Mouse (Mus musculus) intestine, embryonic 14.5 days (tissue): ENCODE measurements around the gene Dok4. TPM values are rescaled to one million over a fixed set of nuclear protein-coding genes. Genes with fewer than 3 reads are reported as not detected.

Source experiments
- ATAC-seq: fragments of 200-750 bp; cut with Nextera tagmentation; replicated peaks from 2 replicates; pipeline ENCODE4 v1.8.0; 2017; ENCODE audit warnings: low read depth, moderate number of reproducible peaks, moderate TSS enrichment, moderate library complexity; ENCODE audit not compliant: low FRiP score, low TSS enrichment
- DNase-seq: peaks from one replicate; pipeline ENCODE4 v3.0.0-alpha.2; 2018; ENCODE audit warnings: low spot score
- H3K27ac ChIP-seq: fragments of 300-500 bp; sonication (generic); 2 replicates; pipeline ENCODE4 v1.5.1; 2014; ENCODE audit warnings: low read depth, mild to moderate bottlenecking, control low read depth
- H3K27me3 ChIP-seq: fragments of 300-500 bp; sonication (generic); replicated peaks from 2 replicates; pipeline ENCODE4 v1.6.1; 2014; ENCODE audit warnings: low read length, control low read depth; ENCODE audit not compliant: control insufficient read depth, insufficient read depth
- H3K36me3 ChIP-seq: fragments of 300-500 bp; sonication (generic); 2 replicates; pipeline ENCODE4 v1.6.1; 2014; ENCODE audit warnings: low read length, control low read depth; ENCODE audit not compliant: control insufficient read depth, insufficient read depth
- H3K4me1 ChIP-seq: fragments of 300-500 bp; sonication (generic); replicated peaks from 2 replicates; pipeline ENCODE4 v1.6.1; 2014; ENCODE audit warnings: low read length, control low read depth, mixed read lengths; ENCODE audit not compliant: control insufficient read depth, insufficient read depth
- H3K4me2 ChIP-seq: fragments of 300-500 bp; sonication (generic); 2 replicates; pipeline ENCODE4 v1.6.1; 2014; ENCODE audit warnings: low read length
- H3K4me3 ChIP-seq: fragments of 300-500 bp; sonication (generic); 2 replicates; pipeline ENCODE4 v1.5.1; 2014; ENCODE audit warnings: low read depth, low read length, control low read depth, mixed read lengths
- H3K9ac ChIP-seq: fragments of 300-500 bp; sonication (generic); 2 replicates; pipeline ENCODE4 v1.6.1; 2014; ENCODE audit warnings: mild to moderate bottlenecking, low read length
- H3K9me3 ChIP-seq: fragments of 300-500 bp; sonication (generic); 2 replicates; pipeline ENCODE4 v1.6.1; 2016; ENCODE audit warnings: low read length, control low read depth; ENCODE audit not compliant: control insufficient read depth
- WGBS: fragments of 180-500 bp; shearing (Covaris S2); extraction: QIAGEN DNeasy Blood & Tissue Kit; methylation state at CpG from one replicate; pipeline ENCODE4 v1.1.7; 2014; 5-methylcytosine and 5-hydroxymethylcytosine counted together
- polyA plus RNA-seq: library from polyadenylated mRNA; unstranded; fragments of >200 nt; fragmentation: Nextera tagmentation; extraction: Ambion mirVana; gene quantifications from 2 replicates; pipeline ENCODE4 v1.2.1, GENCODE M21; 2014

Dok4 gene
- polyA plus RNA-seq, result 24.1 and 27.7 TPM in 2 replicates

GRCm38 (mm10) chr8:94876197-94876730 is at the start of gene Dok4:
TSS of gene Dok4 (minus strand) at chr8:94876330.
- ATAC-seq, result peak; percentile 63
- H3K9me3 ChIP-seq, result no peaks in the 10 kb centered on the region
- H3K27me3 ChIP-seq, result 0 out of 2 replicates have a peak, but pooled peaks cover 4% of the 10 kb centered on the region
- peaks cover 33% of the 10 kb centered on the region for H3K4me1 ChIP-seq
- under 1% methylated on average over 37 of the region's 37 CpGs for WGBS
- H3K27ac ChIP-seq, result peak within 1 kb of the TSS; percentile 38; the same call in 1 of the 2 replicates
- H3K36me3 ChIP-seq, result no peaks in the 10 kb centered on the region
- peak; percentile 98 for DNase-seq
- peak within 1 kb of the TSS; percentile 61 for H3K4me3 ChIP-seq
- peak within 1 kb of the TSS; percentile 56 for H3K9ac ChIP-seq
- peak within 1 kb of the TSS; percentile 91 for H3K4me2 ChIP-seq

DNA sequence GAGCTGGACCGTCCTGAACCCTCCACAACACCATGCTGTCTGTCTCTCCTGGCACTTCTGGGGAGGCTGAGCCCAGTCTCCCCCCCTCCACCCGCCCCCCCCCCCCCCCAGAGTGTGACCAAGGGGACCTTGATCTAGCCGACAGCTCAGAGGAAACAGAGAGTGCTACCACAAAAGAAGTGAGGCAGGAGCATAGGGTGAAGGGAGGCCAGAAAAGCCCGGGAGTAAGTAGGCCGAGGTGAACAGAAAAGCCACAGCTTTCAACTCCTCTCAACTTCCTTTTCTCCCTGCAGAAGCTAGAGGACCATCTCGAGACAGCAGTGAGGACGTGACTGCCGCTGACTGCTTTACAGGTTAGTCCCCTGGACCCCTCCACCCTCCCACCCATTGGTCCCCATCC is 47.3 kb upstream of the Dok4 start, which contains the start of gene Adgrg5:
Adgrg5 (plus strand) TSS at position 290 of the 400 bp plus-strand sequence.
- H3K4me3 ChIP-seq, result no peak within 1 kb of the TSS
- H3K4me2 ChIP-seq, result no peak within 1 kb of the TSS
- no peak for ATAC-seq
- no peak within 1 kb of the TSS for H3K27ac ChIP-seq
- H3K9me3 ChIP-seq, result no peaks in the 10 kb centered on the region
- WGBS, result 53% methylated on average over 6 of the region's 8 CpGs
- no peaks in the 10 kb centered on the region for H3K27me3 ChIP-seq
- H3K4me1 ChIP-seq, result peaks cover 8% of the 10 kb centered on the region; the same call in 1 of the 2 replicates
- no peak for DNase-seq
- H3K9ac ChIP-seq, result no peak within 1 kb of the TSS
- H3K36me3 ChIP-seq, result no peaks in the 10 kb centered on the region

DNA sequence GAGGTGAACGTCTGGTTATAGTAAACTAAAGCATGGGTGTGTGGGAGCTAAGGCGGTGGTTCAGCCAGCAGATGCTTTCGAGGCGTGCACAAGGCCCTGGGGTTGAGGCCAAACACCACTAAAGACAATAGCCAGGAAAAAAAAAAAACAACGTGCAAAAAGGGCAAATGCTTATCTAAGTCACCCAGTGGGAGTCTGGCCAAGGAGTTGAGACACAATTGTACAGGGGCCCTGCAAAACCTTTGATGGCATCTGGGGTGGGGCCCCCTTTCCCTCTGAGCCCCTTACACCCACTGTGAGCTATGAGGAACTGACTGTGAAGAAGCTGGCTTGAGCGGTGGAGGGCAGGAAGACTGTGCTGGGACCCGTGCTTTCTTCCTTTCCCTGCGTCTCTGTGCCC is 46.5 kb upstream of the Dok4 start:
- H3K4me1 ChIP-seq, result peaks cover 8% of the 10 kb centered on the region; the same call in 1 of the 2 replicates
- H3K27ac ChIP-seq, result no peak overlapping the region
- no peak overlapping the region for H3K9ac ChIP-seq
- 26% methylated on average over 8 of the region's 8 CpGs for WGBS
- no peaks in the 10 kb centered on the region for H3K27me3 ChIP-seq
- no peak overlapping the region for H3K4me2 ChIP-seq
- H3K9me3 ChIP-seq, result no peaks in the 10 kb centered on the region
- ATAC-seq (no peak), DNase-seq (no peak)
- H3K4me3 ChIP-seq, result no peak overlapping the region
- H3K36me3 ChIP-seq, result no peaks in the 10 kb centered on the region

DNA sequence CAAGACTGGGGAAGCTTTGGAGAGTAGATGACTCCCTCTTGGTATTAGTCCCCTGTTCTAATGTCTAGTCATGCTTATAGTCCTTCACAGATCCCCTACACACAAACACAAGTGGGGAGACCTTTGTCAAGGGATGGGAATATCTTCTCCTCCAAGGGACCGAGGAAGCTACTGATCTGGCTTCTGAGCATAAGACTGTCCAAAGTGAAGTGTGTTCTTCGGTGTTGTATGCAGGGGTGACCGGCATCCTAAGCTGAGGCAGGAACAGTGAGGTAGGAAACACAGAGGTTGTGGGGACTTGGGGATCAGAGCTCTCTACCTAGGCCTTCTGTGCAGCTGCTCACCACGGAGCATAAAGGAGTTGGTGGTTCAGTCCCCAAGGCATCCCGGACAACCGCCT is 46.0 kb upstream of the Dok4 start:
- ATAC-seq (no peak), DNase-seq (no peak)
- H3K9me3 ChIP-seq, result no peaks in the 10 kb centered on the region
- no peak overlapping the region for H3K27ac ChIP-seq
- H3K27me3 ChIP-seq, result no peaks in the 10 kb centered on the region
- 53% methylated on average over 6 of the region's 6 CpGs for WGBS
- no peak overlapping the region for H3K9ac ChIP-seq
- H3K4me1 ChIP-seq, result peaks cover 8% of the 10 kb centered on the region; the same call in 1 of the 2 replicates
- no peak overlapping the region for H3K4me3 ChIP-seq
- no peak overlapping the region for H3K4me2 ChIP-seq
- H3K36me3 ChIP-seq, result no peaks in the 10 kb centered on the region

GRCm38 (mm10) chr8:94919256-94919655 is 43.1 kb upstream of the Dok4 start:
- Histone ChIP-seq H3K9ac (no peak overlapping the region), H3K27me3 (no peaks in the 10 kb centered on the region), H3K27ac (no peak overlapping the region), H3K4me3 (no peak overlapping the region), H3K4me1 (peaks cover 34% of the 10 kb centered on the region), H3K9me3 (no peaks in the 10 kb centered on the region), H3K4me2 (no peak overlapping the region), H3K36me3 (no peaks in the 10 kb centered on the region)
- ATAC-seq (no peak), DNase-seq (no peak)

DNA sequence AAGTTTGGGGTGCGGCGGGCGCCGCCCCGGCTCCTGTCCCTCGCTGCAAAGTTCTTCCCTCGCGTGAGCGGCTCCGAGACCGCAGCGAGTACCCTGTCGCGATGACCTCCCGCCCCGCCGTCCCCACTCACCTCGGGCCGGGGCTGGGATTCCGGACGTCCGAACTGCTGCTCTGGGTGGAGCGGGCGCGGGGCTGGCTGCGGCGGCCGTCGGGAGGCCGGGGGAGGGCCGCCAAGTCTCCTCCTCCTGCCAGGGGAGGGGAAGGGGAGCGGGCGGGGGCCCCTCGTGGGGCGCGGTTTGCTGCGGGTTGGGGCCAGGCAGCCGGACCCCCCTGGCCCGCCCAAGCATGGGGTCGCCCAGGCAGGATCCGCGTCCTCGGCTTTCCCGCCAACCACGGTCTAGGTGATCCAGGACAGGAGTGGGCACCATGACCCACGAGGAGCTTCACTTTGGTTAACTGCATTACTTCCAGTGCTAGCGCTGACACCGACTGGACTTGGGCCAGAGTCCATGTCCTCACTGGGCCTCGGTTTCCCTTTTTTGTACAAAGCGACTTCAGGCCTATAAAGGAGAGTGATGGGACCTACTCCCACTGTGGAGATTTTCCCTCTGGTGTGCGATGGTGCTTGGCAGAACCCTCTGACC is 41.8 kb upstream of the Dok4 start, which contains the start of gene Ccdc102a:
Ccdc102a (minus strand) TSS at position 248 of the 645 bp plus-strand sequence.
- no peaks in the 10 kb centered on the region for H3K9me3 ChIP-seq
- peak within 1 kb of the TSS; percentile 71 for H3K27ac ChIP-seq
- H3K4me3 ChIP-seq, result peak within 1 kb of the TSS; percentile 80
- DNase-seq (no peak), ATAC-seq (peak; percentile 48)
- no peaks in the 10 kb centered on the region for H3K27me3 ChIP-seq
- WGBS, result 3% methylated on average over 51 of the region's 51 CpGs
- H3K36me3 ChIP-seq, result no peaks in the 10 kb centered on the region
- H3K4me1 ChIP-seq, result peaks cover 44% of the 10 kb centered on the region
- H3K4me2 ChIP-seq, result peak within 1 kb of the TSS; percentile 72
- peak within 1 kb of the TSS; percentile 86 for H3K9ac ChIP-seq

GRCm38 (mm10) chr8:94917352-94917751 is 41.2 kb upstream of the Dok4 start:
- Histone ChIP-seq H3K27ac (peak overlapping the region; percentile 71), H3K4me1 (peaks cover 39% of the 10 kb centered on the region), H3K4me3 (peak overlapping the region; percentile 80), H3K9ac (peak overlapping the region; percentile 86), H3K27me3 (no peaks in the 10 kb centered on the region), H3K4me2 (peak overlapping the region; percentile 72), H3K36me3 (peaks cover 6% of the 10 kb centered on the region; the same call in 1 of the 2 replicates), H3K9me3 (no peaks in the 10 kb centered on the region)
- ATAC-seq, result peak; percentile 94
- peak; percentile 95 for DNase-seq
- WGBS, result under 1% methylated on average over 27 of the region's 27 CpGs

- H3K27ac ChIP-seq, result 0 out of 2 replicates have a peak overlapping the region, but pooled peaks have one; percentile 38
- ATAC-seq, result peak; percentile 24
- H3K4me1 ChIP-seq, result peaks cover 36% of the 10 kb centered on the region
Measured at GRCm38 (mm10) chr8:94916960-94917324, 40.8 kb upstream of the Dok4 start.

More at GRCm38 (mm10) chr8:94916960-94917324, 40.8 kb upstream of the Dok4 start:
- H3K9me3 ChIP-seq, result no peaks in the 10 kb centered on the region
- no peak for DNase-seq
- no peaks in the 10 kb centered on the region for H3K27me3 ChIP-seq
- H3K4me2 ChIP-seq, result peak overlapping the region; percentile 72
- H3K9ac ChIP-seq, result peak overlapping the region; percentile 53
- 5% methylated on average over 10 of the region's 10 CpGs for WGBS
- H3K36me3 ChIP-seq, result peaks cover 10% of the 10 kb centered on the region; the same call in 1 of the 2 replicates
- peak overlapping the region; percentile 80 for H3K4me3 ChIP-seq
